7 mouse cellular contexts compared by ENCODE assay signal in the genomic region with DNA sequence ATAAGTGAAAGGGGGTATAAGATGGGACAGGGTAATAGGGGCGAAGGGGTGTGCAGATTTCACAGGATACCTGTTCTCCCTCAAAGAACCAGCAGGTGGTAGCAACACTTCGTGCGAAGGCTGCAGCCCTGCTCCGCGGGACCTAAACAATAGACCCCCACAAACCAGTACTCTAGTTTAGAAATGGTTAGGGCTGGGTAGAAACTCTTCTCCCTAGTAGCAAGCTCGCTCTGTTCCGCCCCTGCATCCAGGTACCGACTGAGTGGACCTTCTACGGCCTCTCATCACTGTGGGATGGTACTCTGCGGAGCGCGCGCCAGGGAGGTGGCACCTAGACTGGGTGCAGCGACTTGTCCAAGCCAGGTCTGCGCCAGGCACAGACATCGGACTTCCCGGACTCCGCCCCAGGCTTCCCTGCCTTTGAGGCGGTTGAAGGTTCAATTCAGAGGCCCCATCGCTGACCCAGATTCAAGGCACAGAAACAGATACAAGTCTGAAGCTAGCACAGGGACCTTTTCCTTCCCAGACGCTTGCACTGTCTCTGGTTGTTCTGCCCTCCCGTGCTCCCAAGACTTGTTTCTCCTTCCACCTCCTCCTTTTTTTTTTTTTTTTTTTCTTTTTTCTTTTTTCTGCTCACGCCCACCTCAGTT. TPM values are rescaled to one million over a fixed set of nuclear protein-coding genes. Genes with fewer than 3 reads are reported as not detected.
DNase-seq lines count a peak whose midpoint lies in the region; ATAC-seq and TF ChIP-seq lines count a peak whose summit lies in the region.

No protein-coding gene starts in this region.

- intact Hi-C loops in left cerebral cortex, postnatal 36 days (cut with DNase I) = loop anchor here (5.0 kb wide), 3 partner anchors 153 to 673 kb away; no protein-coding TSS in a partner anchor

- peaks cover 14% of the 10 kb centered on the region for H3K4me1 ChIP-seq in E14TG2a.4 (replicated peaks; ENCODE audit: low read depth, low read length)

- TF ChIP-seq CTCF in C2C12 (IDR thresholded peaks at IDR 0.05; ENCODE audit: control insufficient read depth, insufficient read depth, insufficient read length) (peak; percentile 47), E14TG2a.4 (conservative IDR thresholded peaks at IDR 0.05; ENCODE audit: low read length) (peak; percentile 30)

- H3ac ChIP-seq in C2C12 (ENCODE audit: control insufficient read depth, insufficient read length, low read depth) = peak overlapping the region; percentile 59

- no peaks in the 10 kb centered on the region for H3K9me3 ChIP-seq in E14TG2a.4 (ENCODE audit: low read length)

- H3K36me3 ChIP-seq in C2C12 (ENCODE audit: control insufficient read depth, insufficient read depth) (no peaks in the 10 kb centered on the region), E14TG2a.4 (ENCODE audit: insufficient read depth, low read length) (no peaks in the 10 kb centered on the region)
- no peaks in the 10 kb centered on the region for H3K36me3 ChIP-seq in splenic B cell, adult 2 months (ENCODE audit: control insufficient read depth, insufficient read depth, low read length, poor library complexity, severe bottlenecking)

- H3K4me3 ChIP-seq in C2C12 (ENCODE audit: insufficient read depth, poor library complexity, severe bottlenecking) (peak overlapping the region; percentile 48), E14TG2a.4 (replicated peaks; ENCODE audit: low read length) (peak overlapping the region; percentile 89)

- H3K27me3 ChIP-seq in C2C12 (ENCODE audit: control insufficient read depth, insufficient read depth, insufficient read length) (no peaks in the 10 kb centered on the region), E14TG2a.4 (ENCODE audit: insufficient read depth, low read length) (peaks cover 28% of the 10 kb centered on the region)
- H3K27me3 ChIP-seq in splenic B cell, adult 2 months (ENCODE audit: control insufficient read depth, insufficient read depth, low read length, poor library complexity, severe bottlenecking) = no peaks in the 10 kb centered on the region

- no peaks in the 10 kb centered on the region for H3K79me3 ChIP-seq in C2C12 (ENCODE audit: low read depth)

- peak; percentile 53 for DNase-seq in embryo, embryonic 11.5 days (ENCODE audit: low read depth, low spot score)
- peak; percentile 67 to 70 for DNase-seq in left cerebral cortex, postnatal 36 days (ENCODE audit: low spot score in 2 of 2)
- DNase-seq in splenic B cell, adult 2 months (ENCODE audit: low read depth, low spot score) = peak; percentile 29

- peak; percentile 74 to 79 for ATAC-seq in hematopoietic stem cell, adult 5-6 weeks (replicated peaks in 1 of 2; ENCODE audit: insufficient read depth in 1 of 2, low FRiP score in 2 of 2, low TSS enrichment in 1 of 2, low read depth in 1 of 2, poor library complexity in 2 of 2, severe bottlenecking in 2 of 2)
- peak; percentile 78 for ATAC-seq in megakaryocyte-erythroid progenitor cell, adult 5-6 weeks (replicated peaks; ENCODE audit: low FRiP score, low TSS enrichment, poor library complexity, severe bottlenecking)

- no peaks in the 10 kb centered on the region for H3K79me2 ChIP-seq in C2C12 (ENCODE audit: control insufficient read depth, insufficient read depth)

TF ChIP-seq in C2C12, 6 proteins besides CTCF, POLR2A, EP300 and RAD21:
- TF ChIP-seq CEBPB (IDR thresholded peaks at IDR 0.05; ENCODE audit: low read depth) = no peak
- TF ChIP-seq FOSL1 (IDR thresholded peaks at IDR 0.05; ENCODE audit: insufficient read depth, low read length, poor library complexity, severe bottlenecking) = no peak
- TF ChIP-seq MYOD1 (IDR thresholded peaks at IDR 0.05; ENCODE audit: control insufficient read depth, insufficient read length, low read depth) = no peak
- no peak for TF ChIP-seq MYOG (IDR thresholded peaks at IDR 0.05; ENCODE audit: control insufficient read depth, extremely low read depth, insufficient read length)
- no peak for TF ChIP-seq USF1 (IDR thresholded peaks at IDR 0.05; ENCODE audit: low read depth)
- no peak for TF ChIP-seq MAX (IDR thresholded peaks at IDR 0.05)

RNA-seq across cellular contexts. Expression of a gene that starts 0.8 kb away (rescaled TPM):
- polyA plus RNA-seq in C2C12 (2012; fragmentation: generic; extraction: Trizol) = 13.0 TPM
- 10.7 and 17.9 TPM in 2 replicates for total RNA-seq in hematopoietic stem cell, adult 5-6 weeks (2017)
- 100 to 1,000 TPM; 106 to 156 TPM for total RNA-seq in left cerebral cortex, postnatal 36 days (2021)
- 1.5 and 12.2 TPM in 2 replicates for total RNA-seq in megakaryocyte-erythroid progenitor cell, adult 5-6 weeks (2014; fragmentation: Nextera tagmentation)
- total RNA-seq in megakaryocyte-erythroid progenitor cell, adult 5-6 weeks (2017) = 4.3 and 7.2 TPM in 2 replicates

RNA-seq across cellular contexts. Expression of a gene that starts 31.7 kb away (rescaled TPM):
- 0.09 TPM for polyA plus RNA-seq in C2C12 (2012; fragmentation: generic; extraction: Trizol)
- not detected in 2 replicates for total RNA-seq in hematopoietic stem cell, adult 5-6 weeks (2017)
- 1 to 10 TPM; 1.9 to 3.2 TPM for total RNA-seq in left cerebral cortex, postnatal 36 days (2021)
- total RNA-seq in megakaryocyte-erythroid progenitor cell, adult 5-6 weeks (2014; fragmentation: Nextera tagmentation) = not detected in 2 replicates
- total RNA-seq in megakaryocyte-erythroid progenitor cell, adult 5-6 weeks (2017) = not detected in 2 replicates

Comparison
In these comparisons a context has a peak if more than half of its experiments do, and no peak if none do; other contexts are left out.
1. Peak in every context shown above with its lines: DNase-seq, ATAC-seq and H3K4me3 ChIP-seq.